ENCODE assay signal across 22 mouse cellular contexts in the genomic region with DNA sequence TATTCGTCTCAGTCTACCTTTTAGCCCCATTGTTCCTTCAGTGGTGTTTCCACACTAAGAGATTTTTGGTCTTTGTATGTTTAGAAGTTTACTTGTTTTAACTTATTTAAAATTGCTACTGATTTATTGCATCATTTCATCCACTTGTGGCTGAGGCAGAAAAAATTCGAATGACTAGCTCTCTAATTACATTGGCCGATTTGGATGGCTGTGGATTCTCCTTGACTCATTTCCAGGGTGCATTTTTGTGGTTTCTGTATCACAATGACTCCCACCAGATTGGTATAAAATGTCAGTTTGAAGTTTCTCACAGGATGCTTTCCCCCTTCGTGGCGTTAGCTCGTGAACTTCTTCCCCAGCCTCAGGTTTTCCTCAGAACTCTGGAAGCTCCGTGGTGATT.
A peak's percentile ranks its signal among the peaks of the same experiment; 100 is the strongest.
DNase-seq lines count a peak whose midpoint lies in the region; ATAC-seq and TF ChIP-seq lines count a peak whose summit lies in the region.
"Had no signal": no experiment of that assay in that cellular context is flagged by ENCODE, and none has a peak within 500 bp of the region (broad histone marks: within the 10 kb centered on the region; RNA-seq: fewer than 3 reads in every experiment).

No protein-coding gene starts in this region.

- H3K4me2 ChIP-seq in kidney, postnatal 0 days (ENCODE audit: low read length) = no peak overlapping the region
- no peak overlapping the region for H3K4me2 ChIP-seq in hindbrain, embryonic 16.5 days (ENCODE audit: low read length)
- H3K4me2 ChIP-seq: embryonic facial prominence, embryonic 15.5 days; forebrain, embryonic 15.5 days; hindbrain, embryonic 12.5 days had no signal

- TF ChIP-seq CTCF in kidney, postnatal 0 days (IDR thresholded peaks at IDR 0.05; ENCODE audit: low read depth) = no peak
- no peak for TF ChIP-seq CTCF in C2C12 (IDR thresholded peaks at IDR 0.05; ENCODE audit: control insufficient read depth, insufficient read depth, insufficient read length)

- H3ac ChIP-seq in C2C12 (ENCODE audit: control insufficient read depth, insufficient read length, low read depth) = no peak overlapping the region

- H3K79me2 ChIP-seq in C2C12 (ENCODE audit: control insufficient read depth, insufficient read depth) = no peaks in the 10 kb centered on the region

- H3K36me3 ChIP-seq in kidney, postnatal 0 days (ENCODE audit: insufficient read depth, low read length) = no peaks in the 10 kb centered on the region
- H3K36me3 ChIP-seq in C2C12 (ENCODE audit: control insufficient read depth, insufficient read depth) = no peaks in the 10 kb centered on the region
- no peaks in the 10 kb centered on the region for H3K36me3 ChIP-seq in hindbrain, embryonic 16.5 days (ENCODE audit: control insufficient read depth, insufficient read depth, low read length)
- H3K36me3 ChIP-seq: embryonic facial prominence, embryonic 15.5 days; forebrain, embryonic 15.5 days; hindbrain, embryonic 12.5 days had no signal

- no peaks in the 10 kb centered on the region for H3K27me3 ChIP-seq in kidney, postnatal 0 days (ENCODE audit: insufficient read depth, low read length)
- H3K27me3 ChIP-seq in C2C12 (ENCODE audit: control insufficient read depth, insufficient read depth, insufficient read length) = no peaks in the 10 kb centered on the region
- no peaks in the 10 kb centered on the region for H3K27me3 ChIP-seq in hindbrain, embryonic 16.5 days (replicated peaks; ENCODE audit: control insufficient read depth, insufficient read depth, low read length)
- H3K27me3 ChIP-seq: CH12.LX; embryonic facial prominence, embryonic 15.5 days; forebrain, embryonic 15.5 days had no signal

- intact Hi-C loops in left cerebral cortex, postnatal 36 days (cut with DNase I) = no loop called here

- no peak overlapping the region for H3K27ac ChIP-seq in kidney, postnatal 0 days
- no peak overlapping the region for H3K27ac ChIP-seq in hindbrain, embryonic 16.5 days (ENCODE audit: low read depth, low read length)
- H3K27ac ChIP-seq: embryonic facial prominence, embryonic 15.5 days; forebrain, embryonic 15.5 days; hindbrain, embryonic 12.5 days; hindbrain, postnatal 0 days had no signal

- H3K79me3 ChIP-seq in C2C12 (ENCODE audit: low read depth) = no peaks in the 10 kb centered on the region

- no peaks in the 10 kb centered on the region for H3K4me1 ChIP-seq in kidney, postnatal 0 days (replicated peaks; ENCODE audit: insufficient read depth, low read length)
- 0 out of 2 replicates have a peak, but pooled peaks cover 3% of the 10 kb centered on the region for H3K4me1 ChIP-seq in hindbrain, embryonic 16.5 days (ENCODE audit: control insufficient read depth, insufficient read depth, low read depth, low read length)
- H3K4me1 ChIP-seq: embryonic facial prominence, embryonic 15.5 days had no signal

- 34% methylated on average over 7 of the region's 7 CpGs for WGBS in kidney, postnatal 0 days
- 70% methylated on average over 7 of the region's 7 CpGs for WGBS in hindbrain, embryonic 16.5 days

- no peak overlapping the region for H3K4me3 ChIP-seq in kidney, postnatal 0 days (replicated peaks; ENCODE audit: low read depth, low read length)
- H3K4me3 ChIP-seq in C2C12 (ENCODE audit: insufficient read depth, poor library complexity, severe bottlenecking) = no peak overlapping the region
- H3K4me3 ChIP-seq in hindbrain, embryonic 16.5 days (ENCODE audit: low read length) = no peak overlapping the region
- H3K4me3 ChIP-seq: embryonic facial prominence, embryonic 15.5 days; erythroblast, embryonic 14.5 days; forebrain, embryonic 15.5 days; hindbrain, embryonic 12.5 days had no signal

- H3K9ac ChIP-seq in kidney, postnatal 0 days (ENCODE audit: low read depth, low read length) = no peak overlapping the region
- H3K9ac ChIP-seq in hindbrain, embryonic 16.5 days (ENCODE audit: low read depth, low read length) = no peak overlapping the region
- H3K9ac ChIP-seq: embryonic facial prominence, embryonic 15.5 days; forebrain, embryonic 15.5 days; hindbrain, embryonic 12.5 days had no signal

- ATAC-seq in kidney, postnatal 0 days (replicated peaks; ENCODE audit: low FRiP score, low read depth) = no peak
- ATAC-seq in hindbrain, embryonic 16.5 days = no peak
- ATAC-seq: activated CD4-positive, CD25-positive, alpha-beta regulatory T cell, adult 4 months; forebrain, embryonic 15.5 days; hindbrain, postnatal 0 days had no signal

- peak; percentile 5 for DNase-seq in kidney, postnatal 0 days (ENCODE audit: low spot score)
- DNase-seq in kidney, adult 8-10 months = no peak
- DNase-seq in NIH3T3 (ENCODE audit: low read depth) = peak; percentile 58
- no peak for DNase-seq in left cerebral cortex, postnatal 36 days (ENCODE audit: low spot score in 2 of 2)
- DNase-seq in urinary bladder, postnatal 36 days (ENCODE audit: low spot score in 2 of 2) = no peak
- DNase-seq: cerebellum, adult 11-12 months; cerebellum, adult 9-10 months; cerebellum, postnatal 25 days; gastrocnemius, postnatal 36 days; heart, adult 11 months; heart, postnatal 10 days; heart, postnatal 4 days; kidney, adult 11 months had no signal

- H3K9me3 ChIP-seq in kidney, postnatal 0 days (replicated peaks; ENCODE audit: low read length) = no peaks in the 10 kb centered on the region
- no peaks in the 10 kb centered on the region for H3K9me3 ChIP-seq in hindbrain, embryonic 16.5 days (ENCODE audit: control insufficient read depth, low read length)
- H3K9me3 ChIP-seq: embryonic facial prominence, embryonic 15.5 days; forebrain, embryonic 15.5 days; hindbrain, embryonic 12.5 days had no signal

TF ChIP-seq in C2C12, 6 proteins besides CTCF, POLR2A, EP300 and RAD21:
- TF ChIP-seq CEBPB (IDR thresholded peaks at IDR 0.05; ENCODE audit: low read depth) (peak; percentile 92), FOSL1 (IDR thresholded peaks at IDR 0.05; ENCODE audit: insufficient read depth, low read length, poor library complexity, severe bottlenecking) (peak; percentile 71), MAX (IDR thresholded peaks at IDR 0.05) (no peak)

Comparison
In these comparisons a context has a peak if more than half of its experiments do, and no peak if none do; other contexts are left out.
1. DNase-seq: peak in kidney, postnatal 0 days (single experiment) and NIH3T3 (single experiment); none in kidney, adult 8-10 months (0 of 2), left cerebral cortex, postnatal 36 days (0 of 2) and urinary bladder, postnatal 36 days (0 of 2).